Mouse (Mus musculus): ENCODE measurements at regions not wholly inside any gene's neighbourhood (a gene's known extent, or its start where the extent isn't known, plus 50 kb on each side); places are given as distances from the start of the nearest gene placed in this dataset.

- DNase-seq: no peak
Measured at GRCm38 (mm10) chr10:25029387-25029915, 102.2 kb upstream of the Arg1 start.

GRCm38 (mm10) chr10:25023601-25024157, 96.4 kb upstream of the Arg1 start:
- peak; percentile 14 for DNase-seq

- DNase-seq: no peak
Measured at GRCm38 (mm10) chr10:25023044-25023540, 95.8 kb upstream of the Arg1 start.

- no peak for DNase-seq
Measured at GRCm38 (mm10) chr10:25018946-25019345, 91.7 kb upstream of the Arg1 start.

- no peak for DNase-seq
Measured at GRCm38 (mm10) chr10:25017843-25018242, 90.6 kb upstream of the Arg1 start.

GRCm38 (mm10) chr10:25016110-25016509, 88.8 kb upstream of the Arg1 start:
- no peak for DNase-seq

GRCm38 (mm10) chr10:25012129-25012528, 84.8 kb upstream of the Arg1 start:
- no peak for DNase-seq

- no peak for DNase-seq
Measured at GRCm38 (mm10) chr10:25001299-25001698, 74.0 kb upstream of the Arg1 start.

- DNase-seq: no peak
Measured at GRCm38 (mm10) chr10:25000231-25001222, 73.2 kb upstream of the Arg1 start.

- DNase-seq: no peak
Measured at GRCm38 (mm10) chr10:24999807-25000206, 72.5 kb upstream of the Arg1 start.

- no peak for DNase-seq
Measured at GRCm38 (mm10) chr10:24997661-24998060, 70.4 kb upstream of the Arg1 start.

- no peak for DNase-seq
Measured at GRCm38 (mm10) chr10:24995751-24996150, 68.5 kb upstream of the Arg1 start.

- no peak for DNase-seq
Measured at GRCm38 (mm10) chr10:24989965-24990653, 62.8 kb upstream of the Arg1 start.

GRCm38 (mm10) chr10:24984801-24985200, 57.5 kb upstream of the Arg1 start:
- no peak for DNase-seq

GRCm38 (mm10) chr10:24981763-24982162, 54.5 kb upstream of the Arg1 start:
- DNase-seq: no peak

Measured in kidney, postnatal 14 days (tissue).